Mouse (Mus musculus) splenic B cell, adult 2 months (primary cell): ENCODE measurements around the gene Tpr.

Source experiments
- DNase-seq: peaks from one replicate; pipeline ENCODE4 v3.0.0-alpha.2; 2011; ENCODE audit warnings: low read depth, low spot score
- H3K27me3 ChIP-seq: 2 replicates; pipeline ENCODE4 v1.6.1; 2012; ENCODE audit warnings: mild to moderate bottlenecking, low read length, moderate library complexity, mixed read lengths; ENCODE audit not compliant: control insufficient read depth, poor library complexity, insufficient read depth, severe bottlenecking
- H3K36me3 ChIP-seq: 2 replicates; pipeline ENCODE4 v1.6.1; 2012; ENCODE audit warnings: mild to moderate bottlenecking, low read length, moderate library complexity, mixed read lengths; ENCODE audit not compliant: control insufficient read depth, poor library complexity, insufficient read depth, severe bottlenecking

Gene Tpr

DNA sequence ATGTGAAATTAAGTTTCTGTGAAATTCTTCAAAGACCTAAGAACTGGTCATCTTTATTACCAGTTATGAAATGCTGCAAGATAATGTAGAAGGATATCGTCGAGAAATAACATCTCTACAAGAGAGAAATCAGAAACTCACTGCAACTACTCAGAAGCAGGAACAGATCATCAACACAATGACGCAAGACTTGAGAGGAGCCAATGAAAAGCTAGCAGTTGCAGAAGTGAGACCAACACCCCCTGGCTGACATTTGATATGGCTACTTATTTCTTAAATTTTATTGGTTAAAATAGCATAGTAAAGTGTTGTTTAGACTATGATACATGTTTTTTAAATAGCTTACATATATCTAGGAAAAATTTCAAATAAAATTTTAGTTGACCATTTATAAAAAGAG is 23.4 kb downstream of the Tpr start:
- Histone ChIP-seq H3K36me3 (peaks cover 23% of the 10 kb centered on the region), H3K27me3 (no peaks in the 10 kb centered on the region)
- no peak for DNase-seq

GRCm38 (mm10) chr1:150418426-150418825 is 25.8 kb downstream of the Tpr start:
- DNase-seq = no peak
- H3K36me3 ChIP-seq = peaks cover 26% of the 10 kb centered on the region

DNA sequence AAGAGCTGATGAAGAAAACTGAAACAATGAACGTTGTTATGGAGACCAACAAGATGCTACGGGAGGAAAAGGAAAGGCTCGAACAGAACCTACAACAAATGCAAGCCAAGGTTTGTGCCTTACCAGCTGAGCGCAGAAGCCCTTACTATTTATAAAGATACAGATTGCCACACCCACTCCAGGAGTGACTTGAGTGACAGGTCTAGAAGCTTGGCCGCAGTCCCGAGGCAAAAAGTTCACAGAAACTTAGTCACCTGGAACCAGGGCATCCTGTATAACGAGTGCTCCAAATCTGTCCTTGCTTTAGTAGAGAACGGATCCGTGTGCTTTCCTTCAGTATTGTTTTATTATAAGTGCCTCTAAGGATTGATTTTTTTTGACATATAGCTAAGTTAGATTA is 33.0 kb downstream of the Tpr start:
- DNase-seq = no peak
- Histone ChIP-seq H3K27me3 (no peaks in the 10 kb centered on the region), H3K36me3 (peaks cover 51% of the 10 kb centered on the region)

More at GRCm38 (mm10) chr1:150418426-150418825, 25.8 kb downstream of the Tpr start:
- no peaks in the 10 kb centered on the region for H3K27me3 ChIP-seq

- Histone ChIP-seq H3K27me3 (no peaks in the 10 kb centered on the region), H3K36me3 (peaks cover 50% of the 10 kb centered on the region)
- no peak for DNase-seq
Measured at GRCm38 (mm10) chr1:150426216-150426615, 33.6 kb downstream of the Tpr start.

- Histone ChIP-seq H3K36me3 (peaks cover 21% of the 10 kb centered on the region), H3K27me3 (no peaks in the 10 kb centered on the region)
- no peak for DNase-seq
Measured at GRCm38 (mm10) chr1:150438641-150439040, 46.0 kb downstream of the Tpr start.

- Histone ChIP-seq H3K36me3 (peaks cover 20% of the 10 kb centered on the region), H3K27me3 (no peaks in the 10 kb centered on the region)
- no peak for DNase-seq
Measured at GRCm38 (mm10) chr1:150441731-150442130, 49.1 kb downstream of the Tpr start.

DNA sequence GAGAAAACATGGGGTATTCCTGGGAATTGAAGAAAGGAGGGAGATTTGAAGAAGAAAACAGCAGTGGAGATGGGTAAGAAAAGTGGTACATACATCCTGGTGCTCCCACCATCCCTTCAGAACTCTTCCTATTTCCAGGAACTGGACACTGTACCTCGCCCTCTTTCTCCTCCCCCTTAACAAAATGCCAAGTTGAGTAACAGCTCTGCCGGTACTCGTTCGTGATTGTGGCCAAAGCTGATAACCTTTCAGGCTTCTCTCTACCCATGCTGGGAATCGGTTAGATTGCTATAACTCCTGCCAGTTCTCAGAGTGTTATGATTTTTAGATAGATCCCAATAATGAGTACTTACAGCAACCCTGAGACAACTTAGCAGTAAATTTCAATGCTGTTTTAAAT is 66.3 kb downstream of the Tpr start:
- no peaks in the 10 kb centered on the region for H3K27me3 ChIP-seq
- no peak for DNase-seq
- H3K36me3 ChIP-seq = no peaks in the 10 kb centered on the region

DNA sequence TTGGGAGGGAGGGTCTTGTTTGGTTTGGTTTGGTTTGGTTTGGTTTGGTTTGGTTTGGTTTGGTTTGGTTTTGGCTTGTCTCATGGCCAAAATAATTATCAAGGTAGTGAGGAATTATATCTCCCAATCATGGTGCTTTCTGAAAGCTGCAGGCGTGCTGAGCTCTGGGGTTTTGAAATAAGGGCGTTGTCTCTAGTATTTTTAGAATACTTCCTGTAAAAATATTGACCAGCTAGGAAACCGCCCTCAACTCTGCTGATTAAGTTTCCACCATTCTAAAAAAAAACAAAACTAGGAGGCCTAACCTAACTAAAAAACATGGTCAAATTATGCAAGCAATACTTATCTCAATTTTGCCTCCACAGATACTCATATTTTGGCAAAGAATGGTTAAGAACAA is 67.0 kb downstream of the Tpr start:
- DNase-seq = no peak
- Histone ChIP-seq H3K36me3 (no peaks in the 10 kb centered on the region), H3K27me3 (no peaks in the 10 kb centered on the region)

DNA sequence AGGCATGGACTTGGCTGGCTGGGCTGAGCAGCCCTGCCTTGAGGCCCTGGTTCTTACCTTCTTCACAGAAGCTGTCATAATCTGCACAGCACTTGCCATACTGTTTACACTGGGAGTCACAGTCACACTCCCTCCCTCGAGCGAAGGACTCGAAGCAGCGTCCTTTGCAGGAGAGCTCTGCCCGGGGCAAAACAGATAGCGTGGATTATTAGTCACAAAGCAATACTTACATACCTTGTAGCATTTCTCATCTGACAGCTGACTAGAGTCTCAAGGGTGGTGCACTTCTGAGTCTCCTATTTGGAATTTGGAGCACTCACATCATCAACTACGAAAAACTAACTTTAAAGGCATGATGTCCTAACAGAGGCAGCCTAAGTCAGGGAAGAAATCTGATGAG is 68.0 kb downstream of the Tpr start:
- H3K36me3 ChIP-seq = no peaks in the 10 kb centered on the region
- H3K27me3 ChIP-seq = no peaks in the 10 kb centered on the region
- no peak for DNase-seq

DNA sequence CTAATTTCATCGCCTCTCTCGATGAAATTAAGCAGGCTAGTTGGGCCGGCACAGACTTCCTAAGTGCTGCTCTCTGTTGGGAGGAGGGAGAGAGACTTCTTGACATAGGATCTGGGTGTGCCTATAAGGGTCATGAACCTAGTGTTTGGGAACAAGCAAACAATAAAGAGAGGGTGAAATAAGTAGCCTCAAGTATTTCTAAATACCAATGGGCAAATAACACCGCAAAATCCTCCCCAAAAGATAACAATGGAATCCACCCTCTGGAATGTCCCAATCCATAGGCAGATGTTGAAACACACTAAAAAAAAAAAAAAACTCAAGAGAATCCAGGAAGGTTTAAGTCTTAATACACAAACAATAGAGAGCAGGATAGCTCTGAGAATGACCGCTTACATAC is 70.4 kb downstream of the Tpr start:
- Histone ChIP-seq H3K27me3 (no peaks in the 10 kb centered on the region), H3K36me3 (no peaks in the 10 kb centered on the region)
- no peak for DNase-seq

- no peak for DNase-seq
- Histone ChIP-seq H3K27me3 (no peaks in the 10 kb centered on the region), H3K36me3 (no peaks in the 10 kb centered on the region)
Measured at GRCm38 (mm10) chr1:150463691-150464090, 71.1 kb downstream of the Tpr start.

- Histone ChIP-seq H3K36me3 (no peaks in the 10 kb centered on the region), H3K27me3 (no peaks in the 10 kb centered on the region)
- no peak for DNase-seq
Measured at GRCm38 (mm10) chr1:150465364-150465763, 72.7 kb downstream of the Tpr start.

- DNase-seq = no peak
- Histone ChIP-seq H3K36me3 (no peaks in the 10 kb centered on the region), H3K27me3 (no peaks in the 10 kb centered on the region)
Measured at GRCm38 (mm10) chr1:150466132-150466531, 73.5 kb downstream of the Tpr start, which contains the start of gene Prg4. TSS of gene Prg4 (minus strand) at chr1:150466165.

DNA sequence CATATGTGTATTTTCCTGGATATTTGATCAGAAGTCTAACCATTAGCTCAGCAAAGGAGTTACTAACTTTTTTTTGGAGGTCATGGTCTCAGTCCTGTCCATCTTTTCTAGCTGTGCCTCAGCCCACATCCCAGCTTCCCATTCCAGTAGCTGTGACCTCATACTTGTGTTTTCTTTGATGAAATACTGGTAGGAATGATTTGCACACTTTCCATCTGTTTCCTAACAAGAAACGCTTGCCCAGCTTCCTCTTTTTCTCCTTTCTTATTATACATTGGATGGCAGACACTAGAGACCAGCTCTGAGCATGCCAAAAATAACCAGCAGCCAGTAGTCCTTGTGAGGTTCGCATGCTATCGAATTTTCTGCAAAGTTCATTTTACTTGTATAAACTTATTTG is 77.4 kb downstream of the Tpr start:
- Histone ChIP-seq H3K36me3 (no peaks in the 10 kb centered on the region), H3K27me3 (no peaks in the 10 kb centered on the region)
- DNase-seq = no peak

- H3K27me3 ChIP-seq = no peaks in the 10 kb centered on the region
- no peak for DNase-seq
Measured at GRCm38 (mm10) chr1:150472525-150472924, 79.9 kb downstream of the Tpr start.

DNA sequence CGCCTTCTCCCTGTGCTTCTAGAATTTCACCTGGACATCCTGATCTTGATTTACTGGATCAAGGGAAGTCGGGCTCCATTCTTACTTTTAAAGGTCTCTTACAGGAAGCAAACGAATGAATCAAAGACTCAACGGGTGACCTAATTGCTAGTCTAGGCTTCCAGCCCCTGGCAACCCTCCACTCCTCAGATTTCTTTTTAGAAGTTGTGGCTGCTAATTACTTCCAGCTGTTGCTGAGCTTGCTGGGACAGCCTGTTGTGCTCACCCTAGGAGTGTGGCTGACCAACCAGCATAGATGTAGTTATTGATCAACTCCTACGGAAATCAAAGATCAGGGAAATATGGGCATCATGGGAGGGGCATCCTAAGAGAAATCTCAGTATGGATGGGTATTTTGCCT is 88.0 kb downstream of the Tpr start:
- Histone ChIP-seq H3K27me3 (no peaks in the 10 kb centered on the region), H3K36me3 (no peaks in the 10 kb centered on the region)
- DNase-seq = no peak

More at GRCm38 (mm10) chr1:150472525-150472924, 79.9 kb downstream of the Tpr start:
- no peaks in the 10 kb centered on the region for H3K36me3 ChIP-seq
